Mouse (Mus musculus): Measurements from ENCODE around the gene Lmcd1.

The Lmcd1 gene

DNA sequence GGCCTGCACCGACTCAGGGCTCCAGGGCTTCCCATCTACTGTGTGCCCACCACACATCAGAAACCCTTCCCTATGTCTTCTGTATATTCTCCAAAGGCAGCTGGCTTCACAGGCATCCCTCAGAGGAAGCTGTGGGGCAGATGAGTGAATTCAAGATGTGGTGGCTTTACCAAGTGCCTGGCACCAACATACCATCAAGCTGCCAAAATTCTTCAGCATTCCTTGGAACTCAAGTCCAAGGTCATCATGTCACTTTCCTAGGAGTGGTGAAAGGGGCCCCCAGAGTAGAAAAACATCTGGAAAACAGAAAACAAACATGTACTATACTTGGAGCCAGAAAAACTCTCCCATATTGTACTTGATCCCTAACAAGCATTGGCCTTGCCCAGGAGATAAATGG, 85.8 kb downstream of the Lmcd1 start:
- no peak for DNase-seq (ENCODE audit: low spot score)

DNA sequence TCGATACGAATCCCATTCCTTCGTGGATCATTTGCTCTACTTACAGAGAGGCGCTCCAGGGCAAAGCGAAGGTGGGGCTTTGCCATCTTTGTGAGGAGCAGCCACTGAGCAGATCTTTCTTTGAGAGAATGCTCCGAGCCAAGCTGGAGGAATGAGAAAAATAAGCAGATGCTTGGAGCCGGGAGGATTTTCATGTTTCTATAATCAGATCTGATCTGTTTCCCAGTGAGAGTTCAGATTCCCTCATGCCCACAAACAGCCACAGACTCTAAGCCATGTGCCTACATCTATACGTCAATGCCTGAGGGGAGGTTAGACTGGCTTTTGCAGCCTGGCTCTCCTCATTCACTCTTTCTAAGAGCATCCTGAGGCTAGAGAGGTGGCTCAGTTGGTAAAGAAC, 87.1 kb downstream of the Lmcd1 start:
- DNase-seq (ENCODE audit: low spot score): no peak

DNA sequence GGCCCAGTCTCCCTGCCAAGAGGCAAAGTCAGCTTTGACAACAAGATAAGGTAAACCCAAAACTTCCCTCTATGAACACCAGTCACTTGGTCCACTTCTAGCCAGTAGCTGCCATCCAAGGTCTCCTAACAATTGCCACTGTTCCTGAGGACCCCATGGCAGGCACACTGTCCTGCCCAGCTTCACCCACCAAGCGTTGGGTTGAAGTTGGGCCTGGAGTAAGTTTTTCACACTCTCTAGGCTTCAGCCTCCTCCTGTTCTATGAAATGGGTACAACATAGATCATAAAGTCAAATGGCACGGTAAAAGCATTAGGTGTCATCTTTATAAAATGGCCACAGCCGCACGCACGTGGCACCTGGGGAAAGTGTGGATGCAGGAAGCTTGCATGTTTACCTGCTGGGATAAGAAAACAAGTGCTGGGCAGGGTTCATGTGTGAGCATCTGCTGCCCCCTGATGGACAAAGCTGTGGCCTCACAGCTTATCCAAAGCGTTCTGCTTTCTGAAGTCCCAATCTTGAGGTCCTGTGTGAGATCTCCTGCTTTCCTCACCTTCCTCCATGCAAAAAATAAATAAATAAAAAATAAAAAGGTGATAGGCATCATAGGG, 88.9 kb downstream of the Lmcd1 start:
- DNase-seq (ENCODE audit: low spot score): peak; percentile 58

DNA sequence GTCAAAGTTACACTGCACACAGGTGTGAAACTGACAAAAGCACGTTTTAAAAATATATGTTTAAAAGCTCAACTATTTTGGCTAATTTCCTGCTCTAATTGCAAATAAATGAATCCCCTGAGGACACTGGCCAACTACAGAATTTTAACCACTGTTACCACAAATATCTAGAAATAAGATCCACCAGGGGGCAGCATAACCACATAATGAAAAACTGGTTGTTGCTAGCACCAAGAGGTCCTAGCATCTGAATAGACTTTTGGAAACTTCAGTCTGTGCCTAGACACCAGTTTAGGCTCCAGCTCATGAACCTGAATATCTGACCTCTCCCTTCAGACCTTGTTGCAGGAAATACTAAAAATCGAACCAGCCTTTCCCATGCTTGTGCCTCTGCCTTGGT, 91.0 kb downstream of the Lmcd1 start:
- no peak for DNase-seq (ENCODE audit: low spot score)

DNA sequence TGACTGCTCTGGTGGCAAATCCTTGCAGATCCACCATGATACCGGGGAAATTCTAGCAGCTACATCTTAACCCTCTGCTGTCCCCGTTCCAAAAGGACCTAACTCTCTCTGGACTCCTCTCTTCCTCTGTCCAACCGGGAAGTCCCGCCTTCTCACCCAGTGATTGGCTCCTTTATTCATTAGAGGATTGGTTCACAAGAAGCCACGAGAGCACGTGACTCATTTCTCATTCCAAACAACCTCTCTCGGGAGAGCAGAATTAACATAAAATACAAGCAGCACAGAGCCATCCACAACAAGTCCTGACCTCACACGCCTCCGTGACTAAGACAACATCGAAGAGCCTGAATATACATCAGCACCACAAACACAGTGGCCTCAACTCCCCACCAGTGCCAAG, 91.7 kb downstream of the Lmcd1 start:
- DNase-seq (ENCODE audit: low spot score): no peak

DNA sequence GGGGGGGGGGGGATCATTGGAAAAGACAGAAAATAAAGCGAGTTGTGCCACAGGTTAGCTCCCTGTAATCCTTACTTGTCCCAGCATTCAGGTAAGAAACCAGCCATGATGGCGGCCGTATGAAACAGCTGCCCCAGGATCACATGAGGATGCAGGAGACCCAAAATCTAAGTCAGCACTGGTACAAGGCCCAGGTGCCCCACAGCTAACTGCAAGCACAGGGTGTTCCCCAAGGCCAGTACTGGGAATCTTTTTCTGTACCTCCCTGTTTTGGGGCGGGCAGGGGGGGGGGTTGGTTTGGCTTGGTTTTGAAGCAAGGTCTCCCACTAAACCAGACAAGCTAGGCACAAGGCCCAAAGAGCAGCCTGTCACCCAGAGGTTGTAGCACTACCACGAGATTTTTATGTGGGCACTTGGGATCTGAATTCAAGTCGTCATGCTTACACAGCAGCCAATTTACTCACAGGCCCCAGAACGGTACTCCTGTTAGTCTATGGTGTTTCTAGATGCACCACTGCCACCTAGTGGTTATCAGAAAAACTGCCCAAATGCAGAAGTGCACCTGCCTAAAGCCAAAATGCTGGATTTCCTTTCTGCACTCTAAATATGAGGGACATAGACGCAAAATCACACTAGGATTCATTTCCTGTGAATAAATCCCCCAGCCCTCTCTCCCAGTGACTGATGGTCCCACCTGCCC, 100.5 kb downstream of the Lmcd1 start:
- DNase-seq (ENCODE audit: low spot score): no peak

DNA sequence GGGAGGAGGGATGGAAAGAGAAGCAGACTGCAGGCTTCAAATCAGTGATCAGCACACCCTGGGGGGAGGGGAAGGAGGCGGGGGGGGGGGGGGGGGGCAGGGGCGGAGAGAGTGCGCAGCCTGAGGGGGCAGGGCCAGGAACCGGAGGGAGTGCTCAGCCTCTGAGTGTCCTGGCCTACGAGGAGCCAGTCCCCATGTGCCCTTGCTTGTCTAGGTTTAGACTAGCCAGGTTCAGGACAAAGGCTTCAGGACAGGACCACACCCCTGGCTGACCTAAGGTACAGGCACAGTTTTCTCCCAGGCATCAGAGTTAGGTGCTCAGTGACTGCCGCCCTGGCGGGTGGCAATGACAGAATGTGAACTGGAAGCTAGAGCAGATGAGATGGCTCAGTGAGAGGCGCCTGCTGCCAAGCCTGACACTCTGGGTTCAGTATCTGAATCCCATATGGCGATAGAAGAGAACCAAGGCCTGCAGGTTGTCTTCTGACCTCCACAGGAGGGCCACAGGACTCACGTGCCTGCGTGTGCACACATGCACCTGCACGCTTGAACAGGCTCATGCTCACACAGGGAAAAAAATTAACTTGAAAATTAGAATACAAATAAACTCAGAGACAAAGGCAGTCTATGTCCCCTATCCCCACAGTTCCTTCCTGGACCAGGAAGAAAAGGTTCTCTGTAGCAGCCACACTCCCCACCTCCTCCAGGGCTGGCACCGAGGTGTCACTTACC, 102.3 kb downstream of the Lmcd1 start:
- no peak for DNase-seq (ENCODE audit: low spot score)

DNA sequence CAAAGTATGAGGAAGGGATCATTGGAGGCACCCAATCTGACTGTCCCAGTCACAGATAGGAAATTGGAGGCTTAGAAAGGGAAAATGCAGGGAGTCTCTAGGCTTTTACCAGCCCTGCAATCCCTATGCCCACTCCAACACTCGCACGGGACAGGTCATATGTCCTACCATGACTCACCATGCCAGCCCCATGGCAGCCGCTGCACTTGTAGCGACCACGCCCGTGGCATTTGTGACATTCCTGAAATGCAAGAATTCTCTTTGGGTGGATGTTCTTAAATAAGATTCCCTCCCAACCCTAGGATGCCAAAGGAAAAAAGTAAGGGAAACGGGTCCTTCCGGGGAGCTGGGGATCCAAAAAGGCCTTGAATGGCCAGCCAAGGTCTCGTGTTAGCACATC, 105.5 kb downstream of the Lmcd1 start:
- no peak for DNase-seq (ENCODE audit: low spot score)
